Comparison of ENCODE assay signal across 8 mouse cellular contexts in genomic region chr19:46136639-46137580, GRCm38 (mm10). TPM values are rescaled to one million over a fixed set of nuclear protein-coding genes. Genes with fewer than 3 reads are reported as not detected.
A peak's percentile ranks its signal among the peaks of the same experiment; 100 is the strongest.
DNase-seq lines count a peak whose midpoint lies in the region; ATAC-seq and TF ChIP-seq lines count a peak whose summit lies in the region.

No protein-coding gene starts in this region.

- 5% methylated on average over 49 of the region's 49 CpGs for WGBS in limb, embryonic 13.5 days
- 2% methylated on average over 49 of the region's 49 CpGs for WGBS in midbrain, embryonic 14.5 days

- peak overlapping the region; percentile 100 for H3K4me2 ChIP-seq in limb, embryonic 13.5 days (replicated peaks)
- peak overlapping the region; percentile 99 for H3K4me2 ChIP-seq in midbrain, embryonic 14.5 days (ENCODE audit: low read length)

- H3K9me3 ChIP-seq in limb, embryonic 13.5 days: no peaks in the 10 kb centered on the region
- H3K9me3 ChIP-seq in midbrain, embryonic 14.5 days (ENCODE audit: control insufficient read depth, low read length): no peaks in the 10 kb centered on the region

- intact Hi-C loops in gastrocnemius, postnatal 14 days (cut with DNase I; ENCODE audit: low total_unique reads): no loop called here

- H3K9ac ChIP-seq in limb, embryonic 13.5 days: peak overlapping the region; percentile 63
- peak overlapping the region; percentile 60 for H3K9ac ChIP-seq in midbrain, embryonic 14.5 days (replicated peaks; ENCODE audit: low read length)

- H3K4me1 ChIP-seq in cortical plate, adult 2 months (ENCODE audit: control insufficient read depth, insufficient read depth, low read length): no peaks in the 10 kb centered on the region
- peaks cover 33% of the 10 kb centered on the region for H3K4me1 ChIP-seq in limb, embryonic 13.5 days
- H3K4me1 ChIP-seq in midbrain, embryonic 14.5 days (ENCODE audit: control insufficient read depth, insufficient read depth, low read length): peaks cover 19% of the 10 kb centered on the region

- H3K4me3 ChIP-seq in cortical plate, adult 2 months (ENCODE audit: insufficient read depth, low read length): peak overlapping the region; percentile 37
- H3K4me3 ChIP-seq in limb, embryonic 13.5 days: peak overlapping the region; percentile 61
- peak overlapping the region; percentile 52 for H3K4me3 ChIP-seq in midbrain, embryonic 14.5 days (replicated peaks; ENCODE audit: low read depth, low read length)

- H3K27me3 ChIP-seq in limb, embryonic 13.5 days: peaks cover 97% of the 10 kb centered on the region
- H3K27me3 ChIP-seq in midbrain, embryonic 14.5 days (ENCODE audit: control insufficient read depth, insufficient read depth, low read length): peaks cover 69% of the 10 kb centered on the region

- no peak for TF ChIP-seq POLR2A in cortical plate, adult 2 months (IDR thresholded peaks at IDR 0.05; ENCODE audit: extremely low read depth, insufficient read depth, low read length)

- no peak overlapping the region for H3K27ac ChIP-seq in cortical plate, adult 2 months (ENCODE audit: insufficient read depth, low read length)
- H3K27ac ChIP-seq in limb, embryonic 13.5 days: no peak overlapping the region
- no peak overlapping the region for H3K27ac ChIP-seq in midbrain, embryonic 14.5 days (replicated peaks; ENCODE audit: low read depth, low read length)

- DNase-seq in cerebellum, adult 18-20 months: peak; percentile 40 to 62
- DNase-seq in cerebellum, adult 9-11 months: no peak
- DNase-seq in gastrocnemius, postnatal 14 days: peak; percentile 68
- peak; percentile 90 for DNase-seq in induced T-regulatory cell, adult 2 months (ENCODE audit: low read depth)
- DNase-seq in midbrain, embryonic 14.5 days: peak; percentile 62
- DNase-seq in spleen, postnatal 10 days (ENCODE audit: low spot score in 2 of 2): peak; percentile 81 to 88

- H3K36me3 ChIP-seq in limb, embryonic 13.5 days: no peaks in the 10 kb centered on the region
- H3K36me3 ChIP-seq in midbrain, embryonic 14.5 days (ENCODE audit: control insufficient read depth, insufficient read depth, low read length): no peaks in the 10 kb centered on the region

- ATAC-seq in limb, embryonic 13.5 days (ENCODE audit: low FRiP score, low read depth): no peak
- ATAC-seq in midbrain, embryonic 14.5 days (ENCODE audit: low FRiP score, low TSS enrichment): no peak

- TF ChIP-seq CTCF in cortical plate, adult 2 months (IDR thresholded peaks at IDR 0.05; ENCODE audit: extremely low read depth, insufficient read depth, low read length): peak; percentile 62

RNA-seq across cellular contexts. Expression of gene Elovl3, which starts 5.2 kb away (rescaled TPM):
- polyA plus RNA-seq in cortical plate, adult 2 months (2012; rRNA removed): not detected in 2 replicates
- not detected for total RNA-seq in gastrocnemius, postnatal 14 days (2021)
- polyA plus RNA-seq in limb, embryonic 13.5 days (2015; fragmentation: Nextera tagmentation; extraction: Ambion mirVana): 0.52 and 0.59 TPM in 2 replicates
- polyA plus RNA-seq in midbrain, embryonic 14.5 days (2014; fragmentation: Nextera tagmentation; extraction: Ambion mirVana): 0.47 and 0.76 TPM in 2 replicates

RNA-seq across cellular contexts. Expression of gene Pitx3, which starts 11.2 kb away (rescaled TPM):
- 0.06 TPM in 1 of 2 replicates, not detected in the other for polyA plus RNA-seq in cortical plate, adult 2 months (2012; rRNA removed)
- total RNA-seq in gastrocnemius, postnatal 14 days (2021): 10 to 100 TPM; 12.9 to 21.9 TPM
- 6.8 and 9.1 TPM in 2 replicates for polyA plus RNA-seq in limb, embryonic 13.5 days (2015; fragmentation: Nextera tagmentation; extraction: Ambion mirVana)
- 3.6 and 3.9 TPM in 2 replicates for polyA plus RNA-seq in midbrain, embryonic 14.5 days (2014; fragmentation: Nextera tagmentation; extraction: Ambion mirVana)

RNA-seq across cellular contexts. Expression of gene Gbf1, which starts 15.4 kb away (rescaled TPM):
- 68.7 and 74.1 TPM in 2 replicates for polyA plus RNA-seq in cortical plate, adult 2 months (2012; rRNA removed)
- total RNA-seq in gastrocnemius, postnatal 14 days (2021): 10 to 100 TPM; 45.0 to 47.8 TPM
- polyA plus RNA-seq in limb, embryonic 13.5 days (2015; fragmentation: Nextera tagmentation; extraction: Ambion mirVana): 62.6 and 73.6 TPM in 2 replicates
- 55.2 and 71.8 TPM in 2 replicates for polyA plus RNA-seq in midbrain, embryonic 14.5 days (2014; fragmentation: Nextera tagmentation; extraction: Ambion mirVana)
